Mouse (Mus musculus): ENCODE measurements at regions not wholly inside any gene's neighbourhood (a gene's known extent, or its start where the extent isn't known, plus 50 kb on each side); places are given as distances from the start of the nearest gene placed in this dataset.
"Not testable (repeated sequence)": the region's sequence is repeated elsewhere in the genome, so short reads cannot be mapped to it uniquely, and the experiment has no call there.

DNA sequence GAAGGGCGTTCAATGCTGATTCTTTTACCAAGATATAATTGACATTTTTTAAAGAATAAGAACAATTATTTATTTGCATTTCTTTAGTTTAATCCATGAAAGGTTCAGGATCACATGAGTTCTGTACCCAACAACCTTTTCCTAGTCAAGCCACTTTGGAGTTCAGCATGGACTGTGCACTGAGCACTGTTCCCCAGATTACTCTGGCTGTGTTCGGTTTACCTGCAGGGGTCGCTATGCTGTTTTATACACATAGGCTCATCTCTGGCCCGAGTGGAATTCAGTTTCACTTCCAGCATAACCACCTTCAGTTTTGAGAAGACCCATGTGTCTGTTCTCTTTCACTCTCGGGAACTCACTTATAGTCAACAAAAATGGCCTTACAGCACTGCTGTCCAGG is 93.5 kb upstream of the Smarcad1 start:
- not testable (repeated sequence) for DNase-seq

DNA sequence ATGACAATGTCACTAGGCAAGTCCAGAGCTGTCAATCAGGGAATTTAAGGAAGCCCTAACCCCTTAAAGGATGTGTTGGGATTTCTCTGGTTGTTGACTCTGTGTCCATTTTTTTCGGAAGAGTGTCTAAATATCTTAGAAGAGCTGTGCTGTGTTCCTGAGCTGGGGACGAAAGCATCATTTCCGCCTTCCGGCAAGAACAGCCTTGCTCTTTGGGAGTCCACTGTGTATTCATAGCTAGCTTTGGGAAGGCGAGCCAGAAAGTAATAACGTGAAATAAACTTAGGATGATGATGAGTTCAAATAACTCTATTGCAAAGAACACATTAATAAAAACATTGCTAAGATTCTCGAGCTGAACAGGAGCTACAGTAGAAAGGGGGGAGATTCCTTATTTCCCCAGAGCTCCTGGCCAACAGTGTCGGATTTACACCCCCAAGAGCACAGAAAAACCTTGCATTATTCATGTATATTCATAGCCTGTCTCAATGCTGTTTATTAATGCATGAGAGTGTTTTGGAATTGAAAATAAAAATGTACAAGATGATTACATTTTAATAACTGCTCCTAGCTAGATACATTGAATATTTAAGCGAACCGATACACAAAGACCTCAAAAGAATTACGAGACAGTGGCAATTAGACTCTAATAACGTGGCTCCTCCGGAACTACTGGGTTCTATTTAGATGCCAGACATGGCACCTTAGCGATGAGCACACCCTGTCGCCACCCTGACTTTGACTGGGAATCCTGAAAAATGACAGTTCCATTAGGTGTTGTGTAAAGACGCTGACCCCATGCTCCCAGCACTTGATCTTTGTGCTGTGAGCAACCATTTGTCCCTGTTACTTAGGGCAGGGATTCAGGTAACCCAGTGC is 80.5 kb upstream of the Smarcad1 start:
- no peak for DNase-seq

GRCm38 (mm10) chr6:64962612-64963011 is 79.8 kb upstream of the Smarcad1 start:
- no peak for DNase-seq

- DNase-seq: no peak
These were observed 77.7 kb upstream of the Smarcad1 start for GRCm38 (mm10) chr6:64964664-64965063.

DNA sequence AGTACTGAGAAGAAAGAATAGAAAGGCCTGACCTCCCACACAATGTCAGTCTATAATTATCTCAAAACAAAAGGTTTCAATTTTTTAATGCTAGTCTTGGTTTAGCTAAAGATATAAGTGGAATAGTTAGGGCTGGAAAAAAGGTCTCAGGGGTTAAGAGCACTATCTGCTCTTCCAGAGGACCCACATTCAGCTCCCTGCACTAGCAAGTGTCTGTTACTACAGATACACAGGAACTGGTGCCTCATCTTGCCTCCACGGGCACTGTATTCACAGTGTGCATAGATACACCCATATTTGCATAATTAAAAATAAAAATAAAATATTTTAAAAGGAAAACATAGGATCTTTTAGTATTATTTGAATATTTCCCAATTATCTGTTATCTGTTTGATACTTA is 77.2 kb upstream of the Smarcad1 start:
- DNase-seq: no peak

DNA sequence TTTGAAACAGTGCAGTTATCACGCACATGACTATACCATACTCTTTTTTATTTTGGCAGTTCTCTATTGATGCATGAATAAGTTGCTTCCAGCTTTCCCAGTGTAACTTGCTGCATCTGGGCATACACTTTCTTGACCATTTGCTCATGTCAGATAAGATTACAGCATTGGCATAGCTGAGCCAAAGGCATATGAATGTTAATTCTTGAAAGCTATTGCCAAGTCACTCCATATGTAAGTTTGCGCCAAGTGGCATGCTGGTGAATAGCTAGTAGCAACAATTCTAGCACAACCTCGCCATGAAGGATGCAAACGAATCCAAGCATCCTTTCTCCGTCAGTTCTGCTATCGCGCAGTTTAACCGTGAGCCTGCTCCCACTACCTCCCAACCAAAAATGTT is 72.2 kb upstream of the Smarcad1 start:
- DNase-seq: no peak

DNA sequence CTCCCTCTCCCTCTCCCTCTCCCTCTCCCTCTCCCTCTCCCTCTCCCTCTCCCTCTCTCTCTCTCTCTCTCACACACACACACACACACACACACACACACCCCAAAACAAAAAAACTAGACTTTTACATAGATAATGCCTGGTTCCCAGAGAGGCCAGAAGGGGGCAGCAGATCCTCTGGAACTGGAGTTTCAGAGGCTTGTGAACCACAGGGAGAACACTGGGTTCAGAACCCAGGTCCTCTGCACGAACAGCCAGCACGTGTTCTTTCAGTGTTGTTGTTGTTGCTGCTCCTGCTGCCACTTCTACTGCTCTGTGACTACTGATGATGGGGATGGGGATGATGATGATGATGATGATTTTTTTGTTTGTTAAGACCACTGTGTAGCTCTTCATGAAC is 68.4 kb upstream of the Smarcad1 start:
- DNase-seq: peak; percentile 29

GRCm38 (mm10) chr6:64974453-64974852 is 67.9 kb upstream of the Smarcad1 start:
- DNase-seq: not testable (repeated sequence)

DNA sequence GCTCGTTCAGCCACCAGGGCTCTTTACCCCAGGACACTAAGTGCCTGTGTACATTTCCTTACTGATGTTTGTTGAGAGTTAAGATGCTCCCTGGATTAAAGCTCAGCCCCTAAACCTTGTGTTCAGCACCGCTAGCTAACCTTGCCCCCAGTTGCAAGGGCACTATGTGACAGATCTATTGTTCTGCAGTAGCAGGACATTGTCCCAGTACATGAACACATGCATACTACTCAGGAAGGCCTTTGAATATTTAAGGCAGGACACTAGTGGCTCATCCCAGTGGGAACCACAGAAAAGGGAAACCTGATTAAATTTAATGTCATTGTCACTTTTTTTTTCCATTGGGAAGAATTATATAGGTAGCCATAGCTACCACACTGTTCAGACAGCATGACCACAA is 60.3 kb upstream of the Smarcad1 start:
- no peak for DNase-seq
